In the genomic region with DNA sequence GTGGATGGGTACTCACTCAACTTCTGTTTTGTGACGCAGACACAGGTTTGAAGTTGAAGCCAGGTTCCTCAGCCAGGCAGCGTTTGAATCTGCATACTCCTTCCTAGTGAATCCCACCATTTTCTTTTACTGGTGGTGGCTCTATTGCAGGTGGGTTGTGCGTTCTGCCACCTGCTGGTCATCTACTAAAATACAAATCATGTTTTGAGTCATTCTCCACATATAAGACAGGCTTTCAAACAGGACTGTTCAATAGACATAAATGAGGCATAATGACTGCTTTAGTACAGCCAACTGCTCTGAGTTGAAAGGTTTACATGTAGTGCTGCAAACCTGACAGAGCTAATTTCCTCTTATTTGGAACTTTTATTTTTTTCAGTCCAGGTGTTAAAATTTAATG, we compare ENCODE assay signal across 11 mouse cellular contexts.
DNase-seq lines count a peak whose midpoint lies in the region; ATAC-seq and TF ChIP-seq lines count a peak whose summit lies in the region.
"Had no signal": no experiment of that assay in that cellular context is flagged by ENCODE, and none has a peak within 500 bp of the region (broad histone marks: within the 10 kb centered on the region; RNA-seq: fewer than 3 reads in every experiment).

No protein-coding gene starts in this region.

- H3K4me1 ChIP-seq in kidney, postnatal 0 days (replicated peaks; ENCODE audit: insufficient read depth, low read length): 0 out of 2 replicates have a peak, but pooled peaks cover 3% of the 10 kb centered on the region
- H3K4me1 ChIP-seq in intestine, embryonic 16.5 days (ENCODE audit: control insufficient read depth, insufficient read depth, low read length): no peaks in the 10 kb centered on the region

- no peak overlapping the region for H3K4me3 ChIP-seq in kidney, postnatal 0 days (replicated peaks; ENCODE audit: low read depth, low read length)
- H3K4me3 ChIP-seq in intestine, embryonic 16.5 days (ENCODE audit: low read length): no peak overlapping the region
- H3K4me3 ChIP-seq: embryonic facial prominence, embryonic 12.5 days; neural tube, embryonic 13.5 days had no signal

- H3K9ac ChIP-seq in kidney, postnatal 0 days (ENCODE audit: low read depth, low read length): no peak overlapping the region
- H3K9ac ChIP-seq in intestine, embryonic 16.5 days (ENCODE audit: low read depth, low read length): no peak overlapping the region
- H3K9ac ChIP-seq: embryonic facial prominence, embryonic 12.5 days; neural tube, embryonic 13.5 days had no signal

- TF ChIP-seq CTCF in kidney, postnatal 0 days (IDR thresholded peaks at IDR 0.05; ENCODE audit: low read depth): peak; percentile 68

- H3K9me3 ChIP-seq in kidney, postnatal 0 days (replicated peaks; ENCODE audit: low read length): no peaks in the 10 kb centered on the region
- H3K9me3 ChIP-seq in intestine, embryonic 16.5 days (ENCODE audit: control insufficient read depth, low read length): no peaks in the 10 kb centered on the region
- H3K9me3 ChIP-seq: embryonic facial prominence, embryonic 12.5 days; neural tube, embryonic 13.5 days had no signal

- H3K27me3 ChIP-seq in kidney, postnatal 0 days (ENCODE audit: insufficient read depth, low read length): no peaks in the 10 kb centered on the region
- H3K27me3 ChIP-seq in intestine, embryonic 16.5 days (replicated peaks; ENCODE audit: control insufficient read depth, insufficient read depth, low read length): no peaks in the 10 kb centered on the region
- H3K27me3 ChIP-seq: embryonic facial prominence, embryonic 12.5 days; neural tube, embryonic 13.5 days had no signal

- DNase-seq in kidney, postnatal 0 days (ENCODE audit: low spot score): peak; percentile 61
- DNase-seq in kidney, adult 8-10 months: no peak
- peak; percentile 31 for DNase-seq in CD4-positive helper T cell, adult 2 months (ENCODE audit: low read depth, low spot score)
- DNase-seq in NIH3T3 (ENCODE audit: low read depth): peak; percentile 65
- no peak for DNase-seq in layer of hippocampus, adult 18-20 months (ENCODE audit: low spot score in 2 of 2)
- no peak for DNase-seq in kidney, postnatal 25 days
- DNase-seq in right cerebral cortex, postnatal 36 days (ENCODE audit: low spot score in 2 of 2): no peak
- DNase-seq: left cerebral cortex, postnatal 4 days had no signal

- no peak for ATAC-seq in kidney, postnatal 0 days (replicated peaks; ENCODE audit: low FRiP score, low read depth)
- ATAC-seq in intestine, embryonic 16.5 days: 0 out of 2 replicates have a peak, but pooled peaks have one; percentile 29

- H3K4me2 ChIP-seq in kidney, postnatal 0 days (ENCODE audit: low read length): no peak overlapping the region
- no peak overlapping the region for H3K4me2 ChIP-seq in intestine, embryonic 16.5 days (ENCODE audit: low read depth, low read length)
- H3K4me2 ChIP-seq: embryonic facial prominence, embryonic 12.5 days; neural tube, embryonic 13.5 days had no signal

- 53% methylated on average over 3 of the region's 3 CpGs for WGBS in kidney, postnatal 0 days
- WGBS in intestine, embryonic 16.5 days: 62% methylated on average over 3 of the region's 3 CpGs

- no peak overlapping the region for H3K27ac ChIP-seq in kidney, postnatal 0 days
- H3K27ac ChIP-seq in intestine, embryonic 16.5 days (ENCODE audit: low read length): no peak overlapping the region
- H3K27ac ChIP-seq: embryonic facial prominence, embryonic 12.5 days; neural tube, embryonic 13.5 days had no signal

- no peaks in the 10 kb centered on the region for H3K36me3 ChIP-seq in kidney, postnatal 0 days (ENCODE audit: insufficient read depth, low read length)
- no peaks in the 10 kb centered on the region for H3K36me3 ChIP-seq in intestine, embryonic 16.5 days (ENCODE audit: control insufficient read depth, insufficient read depth, low read length)
- H3K36me3 ChIP-seq: embryonic facial prominence, embryonic 12.5 days; neural tube, embryonic 13.5 days had no signal

Comparison
In these comparisons a context has a peak if more than half of its experiments do, and no peak if none do; other contexts are left out.
1. DNase-seq: peak in kidney, postnatal 0 days (single experiment), CD4-positive helper T cell, adult 2 months (single experiment) and NIH3T3 (single experiment); none in kidney, adult 8-10 months (0 of 2), layer of hippocampus, adult 18-20 months (0 of 2), kidney, postnatal 25 days (0 of 2) and right cerebral cortex, postnatal 36 days (0 of 2).